Mouse (Mus musculus) heart, postnatal 0 days (tissue): Measurements from ENCODE around the gene Fam193b. TPM values are rescaled to one million over a fixed set of nuclear protein-coding genes. Genes with fewer than 3 reads are reported as not detected.

Experiments used
- ATAC-seq: fragments of 200-750 bp; cut with Nextera tagmentation; 2 replicates; pipeline ENCODE4 v1.8.0; 2017; ENCODE audit warnings: low read depth, moderate number of reproducible peaks, moderate library complexity; ENCODE audit not compliant: insufficient read depth
- DNase-seq: peaks from one replicate; pipeline ENCODE4 v3.0.0-alpha.2; 2016; ENCODE audit warnings: low spot score
- H3K27ac ChIP-seq: fragments of 300-500 bp; sonication (generic); 2 replicates; pipeline ENCODE4 v1.5.1; 2014; ENCODE audit warnings: low read depth, mild to moderate bottlenecking
- H3K27me3 ChIP-seq: fragments of 300-500 bp; sonication (generic); 2 replicates; pipeline ENCODE4 v1.6.1; 2014; ENCODE audit warnings: low read length, mixed read lengths; ENCODE audit not compliant: control insufficient read depth, insufficient read depth
- H3K36me3 ChIP-seq: fragments of 300-500 bp; sonication (generic); replicated peaks from 2 replicates; pipeline ENCODE4 v1.6.1; 2014; ENCODE audit warnings: low read length, mixed read lengths; ENCODE audit not compliant: control insufficient read depth, insufficient read depth
- H3K4me1 ChIP-seq: fragments of 300-500 bp; sonication (generic); 2 replicates; pipeline ENCODE4 v1.6.1; 2014; ENCODE audit warnings: antibody characterized with exemption; ENCODE audit not compliant: control insufficient read depth, insufficient read depth
- H3K4me2 ChIP-seq: fragments of 300-500 bp; sonication (generic); 2 replicates; pipeline ENCODE4 v1.6.1; 2014; ENCODE audit warnings: low read depth, mild to moderate bottlenecking, low read length, moderate library complexity
- H3K4me3 ChIP-seq: fragments of 300-500 bp; sonication (generic); 2 replicates; pipeline ENCODE4 v1.5.1; 2014; ENCODE audit warnings: low read depth, low read length
- H3K9ac ChIP-seq: fragments of 300-500 bp; sonication (generic); replicated peaks from 2 replicates; pipeline ENCODE4 v1.6.1; 2014; ENCODE audit warnings: low read depth, low read length, mixed read lengths
- H3K9me3 ChIP-seq: fragments of 300-500 bp; sonication (generic); replicated peaks from 2 replicates; pipeline ENCODE4 v1.6.1; 2016; ENCODE audit warnings: low read length; ENCODE audit not compliant: control insufficient read depth
- CTCF ChIP-seq: IDR thresholded peaks from 2 replicates; pipeline ENCODE4 v1.5.1; 2016; ENCODE audit warnings: antibody characterized with exemption, control low read depth, low read depth
- EP300 ChIP-seq: IDR thresholded peaks from 2 replicates; pipeline ENCODE4 v1.6.1; 2016; ENCODE audit warnings: antibody characterized with exemption, low read depth
- WGBS: fragments of 180-500 bp; shearing (Covaris S2); extraction: QIAGEN DNeasy Blood & Tissue Kit; methylation state at CpG from one replicate; pipeline ENCODE4 v1.1.7; 2014; 5-methylcytosine and 5-hydroxymethylcytosine counted together
- polyA plus RNA-seq: library from polyadenylated mRNA; unstranded; fragments of >200 nt; fragmentation: Nextera tagmentation; extraction: Ambion mirVana; gene quantifications from 2 replicates; pipeline ENCODE4 v1.2.1, GENCODE M21; 2015
- total RNA-seq: library from RNA; depleted of rRNA; stranded (reverse); fragments of >200 nt; gene quantifications from 2 replicates; pipeline ENCODE4 v1.2.3, GENCODE M21; 2014; ENCODE audit warnings: low replicate concordance; rRNA removed

Fam193b gene
- total RNA-seq (17.7 and 19.6 TPM in 2 replicates), polyA plus RNA-seq (9.5 and 10.3 TPM in 2 replicates)

DNA sequence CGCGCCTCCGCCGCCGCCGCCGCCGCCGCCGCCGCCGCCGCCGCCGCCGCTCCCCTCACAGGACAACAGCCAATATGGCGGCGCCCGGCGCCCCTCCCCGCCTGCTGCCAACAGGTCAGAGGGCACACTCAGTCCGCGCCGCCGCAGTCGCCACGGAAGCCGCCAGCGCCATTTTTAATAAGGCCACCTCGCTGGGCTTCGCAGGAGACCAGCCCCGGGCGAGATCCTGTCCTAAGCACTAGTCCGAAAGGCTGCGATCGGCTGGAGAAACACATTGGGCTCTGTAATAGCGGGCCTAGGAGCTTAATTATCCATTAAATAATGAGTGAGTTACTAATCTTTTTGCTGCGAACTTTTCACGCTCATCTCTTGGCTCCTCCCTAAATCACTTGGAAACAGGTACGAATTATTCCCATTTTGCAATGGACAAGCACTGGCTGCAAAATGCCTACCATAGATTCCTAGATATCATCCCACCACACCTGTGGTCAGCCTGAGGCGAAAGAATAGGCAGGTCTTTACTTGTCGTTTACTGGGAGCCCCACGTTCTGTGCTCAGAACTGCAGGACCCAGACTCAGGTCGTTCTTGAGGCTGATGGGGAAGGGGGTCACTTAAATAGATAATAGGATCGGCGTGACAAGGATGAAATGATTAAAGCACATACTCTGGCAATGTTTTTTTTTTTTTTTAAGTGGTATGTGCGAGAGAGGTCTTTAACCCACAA, at the start of gene Fam193b:
TSS of gene Fam193b (minus strand) at position 94 of the 725 bp plus-strand sequence.
- TF ChIP-seq EP300: no peak
- TF ChIP-seq CTCF: no peak
- Histone ChIP-seq H3K4me1 (peaks cover 12% of the 10 kb centered on the region), H3K9me3 (0 out of 2 replicates have a peak, but pooled peaks cover 4% of the 10 kb centered on the region), H3K9ac (peak within 1 kb of the TSS; percentile 95), H3K36me3 (no peaks in the 10 kb centered on the region), H3K27ac (peak within 1 kb of the TSS; percentile 81), H3K4me3 (peak within 1 kb of the TSS; percentile 88), H3K4me2 (peak within 1 kb of the TSS; percentile 92), H3K27me3 (no peaks in the 10 kb centered on the region)
- 2% methylated on average over 31 of the region's 47 CpGs for WGBS
- DNase-seq: peak; percentile 89
- ATAC-seq: peak; percentile 97

DNA sequence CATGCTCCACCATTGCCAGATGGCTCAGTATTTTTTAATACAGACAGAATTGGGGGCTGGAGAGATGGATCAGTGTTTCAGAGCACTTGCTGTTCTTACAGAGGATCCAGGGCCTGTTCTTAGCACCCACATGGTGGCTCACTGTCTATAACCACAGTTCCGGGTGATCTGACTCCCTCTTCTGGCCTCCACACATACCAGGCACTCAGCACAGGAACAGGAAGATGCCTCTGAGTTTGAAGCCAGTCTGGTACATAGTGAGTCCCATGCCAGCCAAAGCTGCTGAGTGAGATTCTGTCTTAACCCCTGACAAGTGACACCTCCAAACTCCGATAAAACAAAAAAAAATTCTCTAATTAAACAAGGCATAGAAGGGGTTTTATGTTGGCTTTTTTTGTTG, 49.4 kb upstream of the Fam193b start:
- Histone ChIP-seq H3K4me2 (no peak overlapping the region), H3K27me3 (no peaks in the 10 kb centered on the region), H3K4me1 (0 out of 2 replicates have a peak, but pooled peaks cover 7% of the 10 kb centered on the region), H3K36me3 (0 out of 2 replicates have a peak, but pooled peaks cover 4% of the 10 kb centered on the region), H3K27ac (no peak overlapping the region), H3K9me3 (0 out of 2 replicates have a peak, but pooled peaks cover 3% of the 10 kb centered on the region), H3K4me3 (no peak overlapping the region), H3K9ac (no peak overlapping the region)
- WGBS: 73% methylated on average over 2 of the region's 2 CpGs
- TF ChIP-seq EP300 (no peak), CTCF (no peak)
- ATAC-seq: no peak
- DNase-seq: no peak

DNA sequence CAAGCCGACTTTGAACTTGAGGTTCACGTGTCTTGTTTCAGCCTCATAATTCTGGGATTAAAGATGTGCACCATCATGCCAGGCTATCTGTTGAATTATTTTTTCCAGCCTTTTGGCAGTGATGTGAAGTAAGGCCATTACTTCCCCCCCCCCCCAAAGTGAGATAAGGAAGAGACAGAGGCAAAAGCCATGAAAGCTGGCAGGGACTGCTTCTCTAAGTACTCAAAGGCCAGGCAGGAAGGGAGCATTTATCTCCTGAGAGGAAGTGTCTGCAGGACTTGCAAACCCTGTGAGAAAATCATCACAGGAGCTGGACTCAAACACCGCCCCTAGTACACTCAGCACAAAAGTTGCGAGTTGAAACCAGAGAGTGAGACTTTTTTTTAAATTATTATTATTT, 48.4 kb upstream of the Fam193b start:
- DNase-seq (peak; percentile 34), ATAC-seq (no peak)
- 0 out of 2 replicates have a peak, but pooled peaks cover 7% of the 10 kb centered on the region for H3K4me1 ChIP-seq
- H3K27ac ChIP-seq: no peak overlapping the region
- WGBS: 71% methylated on average over 4 of the region's 4 CpGs
- 0 out of 2 replicates have a peak, but pooled peaks cover 3% of the 10 kb centered on the region for H3K9me3 ChIP-seq
- H3K36me3 ChIP-seq: no peaks in the 10 kb centered on the region
- H3K9ac ChIP-seq: no peak overlapping the region
- no peak overlapping the region for H3K4me3 ChIP-seq
- TF ChIP-seq CTCF: no peak
- TF ChIP-seq EP300: no peak
- H3K27me3 ChIP-seq: no peaks in the 10 kb centered on the region
- H3K4me2 ChIP-seq: no peak overlapping the region

DNA sequence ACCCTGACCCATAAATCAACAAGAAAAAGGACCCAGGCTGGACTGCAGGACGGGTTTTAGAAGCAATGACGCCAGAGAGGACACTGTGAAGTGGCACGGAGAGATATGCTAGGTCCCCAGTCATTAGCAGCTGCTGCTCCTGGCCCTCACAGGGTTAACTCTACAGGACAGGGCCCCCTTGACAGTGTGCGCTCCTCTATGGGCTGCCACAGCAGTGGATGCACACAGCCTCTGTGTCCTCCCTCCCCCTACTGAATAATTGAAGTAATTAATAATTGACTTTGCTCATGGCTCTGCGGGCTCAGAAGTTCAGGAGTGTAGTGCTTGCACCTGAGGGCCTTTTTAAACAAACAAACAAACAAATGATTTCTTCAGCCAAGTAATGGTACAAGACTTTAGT, 42.6 kb upstream of the Fam193b start:
- H3K9me3 ChIP-seq: 0 out of 2 replicates have a peak, but pooled peaks cover 3% of the 10 kb centered on the region
- H3K27me3 ChIP-seq: no peaks in the 10 kb centered on the region
- H3K36me3 ChIP-seq: peaks cover 13% of the 10 kb centered on the region
- H3K9ac ChIP-seq: no peak overlapping the region
- WGBS: 43% methylated on average over 5 of the region's 5 CpGs
- TF ChIP-seq EP300 (no peak), CTCF (no peak)
- H3K4me2 ChIP-seq: no peak overlapping the region
- H3K27ac ChIP-seq: no peak overlapping the region
- ATAC-seq: no peak
- no peak overlapping the region for H3K4me3 ChIP-seq
- no peak for DNase-seq
- H3K4me1 ChIP-seq: no peaks in the 10 kb centered on the region

DNA sequence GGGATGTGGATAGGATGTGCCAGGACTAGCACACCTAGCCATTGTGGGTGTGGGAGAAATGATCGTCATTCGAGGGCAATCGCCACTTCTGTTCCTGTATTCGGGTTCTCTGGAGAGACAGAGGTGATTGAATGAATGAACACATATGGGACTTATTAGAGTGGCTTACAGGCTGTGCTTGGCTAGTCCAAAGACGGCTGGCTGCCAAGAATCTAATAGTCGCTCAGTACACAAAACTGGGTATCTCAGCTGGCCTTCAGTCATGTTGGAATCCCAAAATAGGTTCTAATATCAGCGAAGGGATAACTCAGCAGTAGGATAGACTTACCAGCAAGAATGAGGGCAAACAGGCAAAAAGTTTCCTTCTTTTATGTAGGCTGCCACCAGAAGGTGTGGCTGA, 41.1 kb upstream of the Fam193b start:
- no peak overlapping the region for H3K4me3 ChIP-seq
- no peak overlapping the region for H3K27ac ChIP-seq
- H3K9me3 ChIP-seq: no peaks in the 10 kb centered on the region
- WGBS: 69% methylated on average over 7 of the region's 7 CpGs
- H3K36me3 ChIP-seq: peaks cover 26% of the 10 kb centered on the region
- no peak overlapping the region for H3K9ac ChIP-seq
- no peaks in the 10 kb centered on the region for H3K4me1 ChIP-seq
- H3K4me2 ChIP-seq: no peak overlapping the region
- no peaks in the 10 kb centered on the region for H3K27me3 ChIP-seq
- no peak for TF ChIP-seq EP300
- TF ChIP-seq CTCF: no peak
- ATAC-seq (no peak), DNase-seq (no peak)

DNA sequence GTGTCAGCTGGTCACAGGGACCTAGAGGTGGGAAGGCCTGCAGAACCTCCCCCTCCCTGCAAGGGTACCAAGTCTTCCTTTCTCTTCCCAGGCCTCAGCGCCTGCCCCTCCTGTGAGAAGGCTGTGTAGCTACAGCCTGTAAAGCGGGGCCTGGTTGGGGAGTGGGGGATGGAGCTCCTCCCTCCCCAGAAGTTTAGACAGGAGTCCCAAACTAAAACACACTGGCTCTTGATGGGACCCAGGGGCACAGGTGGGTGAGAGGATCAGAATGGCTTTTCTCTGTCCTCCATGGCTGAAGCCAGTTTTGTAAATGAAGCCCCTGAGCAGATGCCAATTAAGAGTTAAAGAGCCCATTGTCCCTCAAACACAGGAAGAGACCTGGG, 36.7 kb upstream of the Fam193b start:
- DNase-seq (no peak), ATAC-seq (no peak)
- Histone ChIP-seq H3K4me2 (no peak overlapping the region), H3K27ac (no peak overlapping the region), H3K27me3 (no peaks in the 10 kb centered on the region), H3K4me1 (no peaks in the 10 kb centered on the region), H3K4me3 (no peak overlapping the region), H3K9ac (no peak overlapping the region), H3K9me3 (no peaks in the 10 kb centered on the region), H3K36me3 (peaks cover 47% of the 10 kb centered on the region)
- TF ChIP-seq EP300 (no peak), CTCF (no peak)
- 95% methylated on average over 2 of the region's 2 CpGs for WGBS
